Mouse (Mus musculus) megakaryocyte, embryonic 14.5 days (primary cell): Measurements from ENCODE around the gene Rassf3.

ENCODE experiments used
- FLI1 ChIP-seq: IDR thresholded peaks from 2 replicates; pipeline ENCODE4 v1.6.1; 2012; ENCODE audit warnings: low read length, inconsistent platforms, mixed read lengths
- GATA1 ChIP-seq: IDR thresholded peaks from 3 replicates; pipeline ENCODE4 v1.6.1; 2012; ENCODE audit warnings: mixed read lengths, low read length, inconsistent platforms, borderline replicate concordance

GRCm38 (mm10) chr10:121509751-121510643, 33.9 kb upstream of the Rassf3 start:
- TF ChIP-seq GATA1 (no peak), FLI1 (no peak)
